Mouse (Mus musculus): ENCODE results near the gene Rph3al.

The Rph3al gene

DNA sequence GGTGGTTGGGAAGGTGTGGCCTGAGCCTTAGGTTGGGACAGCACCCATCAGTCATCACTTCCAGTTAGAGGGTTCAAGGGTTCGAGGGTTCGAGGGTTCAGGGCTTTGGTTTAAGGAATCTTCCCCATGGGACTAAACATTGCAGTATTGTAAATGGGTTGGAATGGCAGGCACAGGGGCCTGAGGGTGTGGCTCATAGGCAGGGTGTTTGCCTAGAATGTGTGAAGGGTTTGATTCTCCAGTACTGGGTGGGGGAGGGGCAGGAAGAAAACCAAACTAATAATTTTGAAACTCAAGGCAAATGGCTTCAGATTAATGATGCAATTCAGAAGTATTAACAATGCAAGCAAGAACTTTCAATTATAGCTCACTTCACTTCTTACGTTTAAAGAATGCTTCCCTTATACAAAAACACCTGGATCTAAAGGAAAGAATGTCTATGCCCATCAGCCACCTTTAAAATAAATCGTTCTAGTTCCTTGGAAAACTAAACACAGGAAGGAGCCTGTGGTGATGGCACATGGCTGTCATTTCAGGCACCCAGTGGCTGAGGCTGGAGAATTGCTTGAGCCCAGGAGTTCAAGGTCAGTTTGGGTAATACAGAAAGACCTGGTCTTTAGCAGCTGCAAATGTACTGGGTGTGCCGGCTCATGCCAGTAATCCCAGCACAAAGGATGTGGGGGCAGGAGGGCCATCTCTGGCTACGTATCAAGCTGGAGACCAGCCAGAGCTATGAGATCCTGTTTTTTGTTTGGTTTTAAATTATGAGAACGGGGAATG is 136.3 kb downstream of the Rph3al start:
- DNase-seq, result no peak

DNA sequence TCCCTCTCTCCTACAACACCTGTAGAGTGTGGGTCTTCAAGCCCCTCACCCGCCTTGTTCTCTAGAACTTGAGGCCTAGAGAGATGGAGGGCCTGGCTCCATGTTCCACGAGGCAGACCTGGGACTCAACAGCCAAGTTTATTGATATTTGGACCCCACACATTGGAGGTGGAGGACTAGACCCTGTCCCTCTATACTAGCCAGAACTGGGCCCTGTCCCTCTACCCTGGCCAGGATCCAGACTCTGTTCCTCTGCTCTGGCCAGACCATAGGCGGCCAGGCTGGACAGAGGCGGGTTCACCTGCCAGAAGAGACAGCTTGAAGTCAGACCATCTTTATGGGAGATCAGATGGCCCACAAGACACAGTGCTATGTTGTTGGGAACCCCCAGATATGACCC is 136.9 kb downstream of the Rph3al start:
- no peak for DNase-seq

- DNase-seq, result no peak
These were observed 141.5 kb downstream of the Rph3al start for GRCm38 (mm10) chr11:75796536-75797246.

GRCm38 (mm10) chr11:75796029-75796445 is 142.2 kb downstream of the Rph3al start, which contains the start of gene Doc2b:
Doc2b (minus strand) TSS chr11:75796049.
- peak; percentile 69 for DNase-seq

DNA sequence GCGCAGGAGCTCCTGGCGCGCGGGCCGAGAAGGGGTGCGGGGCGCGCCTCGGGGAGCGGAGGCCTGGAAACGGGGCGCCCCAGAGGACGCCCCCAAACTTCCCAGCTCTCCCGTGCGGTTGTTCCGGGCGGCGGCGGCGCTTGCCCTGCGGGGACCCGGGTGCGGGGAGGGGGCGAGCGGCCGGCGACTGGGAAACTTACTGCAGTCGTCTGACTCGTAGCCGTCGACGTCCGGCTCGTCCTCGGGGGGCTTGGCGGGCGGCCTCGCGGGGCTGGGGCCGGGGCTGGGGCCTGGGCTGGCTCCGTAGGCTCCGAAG is 142.9 kb downstream of the Rph3al start:
- no peak for DNase-seq

DNA sequence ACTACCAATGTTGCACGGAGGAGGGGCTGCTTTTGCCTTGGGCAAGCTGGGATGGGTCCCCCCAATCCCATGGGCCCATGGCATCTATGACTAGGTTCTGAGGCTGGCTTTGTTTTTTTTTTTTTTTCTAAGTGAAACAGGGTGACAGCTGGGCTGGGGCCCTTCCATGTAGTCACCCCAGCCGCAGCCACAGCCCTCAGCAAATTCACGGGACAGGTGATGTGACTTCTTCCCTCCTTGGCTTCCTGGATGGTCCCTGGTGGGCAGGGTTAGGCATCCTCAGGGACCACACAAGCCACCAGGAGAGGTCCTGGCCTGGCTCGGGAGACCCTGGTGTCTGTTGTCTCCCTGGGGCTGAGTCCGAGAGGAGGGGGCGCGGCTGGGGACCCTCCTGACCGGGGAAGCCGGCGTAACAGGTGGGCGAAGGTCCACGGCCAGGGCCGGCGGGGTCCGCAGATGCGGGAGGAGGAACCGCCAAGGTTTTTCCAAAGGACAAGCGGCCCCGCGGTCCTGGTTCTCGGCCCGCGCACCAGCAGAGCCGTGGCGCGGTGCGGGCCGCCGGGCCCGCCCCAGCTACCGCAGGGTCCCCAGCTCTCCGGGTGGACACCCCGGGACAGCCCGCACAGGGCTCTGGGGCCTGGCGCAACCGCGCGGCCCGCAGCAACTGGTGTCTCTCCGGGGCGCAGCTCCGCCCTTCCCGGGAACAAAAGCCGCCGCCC is 143.5 kb downstream of the Rph3al start:
- no peak for DNase-seq

- DNase-seq, result no peak
These were observed 144.9 kb downstream of the Rph3al start for GRCm38 (mm10) chr11:75793351-75793750.

GRCm38 (mm10) chr11:75792535-75792934 is 145.7 kb downstream of the Rph3al start:
- no peak for DNase-seq

- DNase-seq, result no peak
These were observed 152.3 kb downstream of the Rph3al start for GRCm38 (mm10) chr11:75785897-75786296.

- DNase-seq, result no peak
These were observed 154.4 kb downstream of the Rph3al start for GRCm38 (mm10) chr11:75783799-75784198.

- no peak for DNase-seq
These were observed 156.3 kb downstream of the Rph3al start for GRCm38 (mm10) chr11:75781919-75782318.

Measured in layer of hippocampus, adult 9-11 months (tissue).